Mouse (Mus musculus): ENCODE measurements around the gene Zscan5b.
"Not testable (repeated sequence)": the region's sequence is repeated elsewhere in the genome, so short reads cannot be mapped to it uniquely, and the experiment has no call there.

The Zscan5b gene

DNA sequence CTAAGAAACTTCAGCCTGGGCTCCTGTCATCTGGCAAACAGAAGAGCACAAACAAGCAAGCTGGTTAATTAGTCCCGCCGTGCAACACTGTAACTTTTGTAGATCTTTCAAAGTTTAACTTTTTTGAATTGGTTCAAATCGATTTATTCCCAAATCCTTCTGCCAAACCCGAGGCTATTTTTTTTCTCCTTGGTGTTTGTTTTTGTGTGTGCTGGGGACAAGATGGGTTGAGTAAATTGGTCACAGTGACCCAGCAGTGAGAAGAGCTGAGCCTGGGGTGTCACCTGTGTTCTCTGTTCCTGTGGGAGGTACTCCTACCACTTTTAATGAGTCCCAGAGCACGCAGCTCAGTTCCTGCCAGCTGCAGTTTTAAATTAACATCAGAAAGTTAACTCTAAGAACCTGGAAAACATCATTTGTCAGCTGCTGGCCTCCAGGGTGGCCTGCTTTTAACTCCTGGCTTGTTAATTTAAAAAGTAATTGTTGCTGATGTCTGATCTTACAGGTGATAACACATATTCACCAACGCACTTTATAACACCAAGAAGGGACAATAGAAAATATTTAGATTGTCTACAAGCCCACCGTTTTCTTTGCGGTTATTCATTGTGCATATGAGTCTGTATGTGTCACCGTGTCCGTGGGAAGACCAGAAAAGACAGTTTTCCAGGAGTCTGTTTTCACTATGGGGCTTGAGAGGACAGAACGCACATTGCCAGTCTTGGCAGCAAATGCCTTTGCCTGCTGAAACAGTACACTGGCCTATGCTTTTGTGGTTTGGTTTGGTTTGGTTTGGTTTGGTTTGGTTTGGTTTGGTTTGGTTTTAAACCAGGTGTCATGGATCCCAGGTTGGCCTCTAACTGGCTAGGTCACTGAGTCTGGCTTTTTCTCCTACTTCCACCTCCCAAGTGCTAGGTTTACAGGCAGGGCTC, 22.5 kb downstream of the Zscan5b start:
- no peak for DNase-seq (ENCODE audit: low read depth, low spot score)

DNA sequence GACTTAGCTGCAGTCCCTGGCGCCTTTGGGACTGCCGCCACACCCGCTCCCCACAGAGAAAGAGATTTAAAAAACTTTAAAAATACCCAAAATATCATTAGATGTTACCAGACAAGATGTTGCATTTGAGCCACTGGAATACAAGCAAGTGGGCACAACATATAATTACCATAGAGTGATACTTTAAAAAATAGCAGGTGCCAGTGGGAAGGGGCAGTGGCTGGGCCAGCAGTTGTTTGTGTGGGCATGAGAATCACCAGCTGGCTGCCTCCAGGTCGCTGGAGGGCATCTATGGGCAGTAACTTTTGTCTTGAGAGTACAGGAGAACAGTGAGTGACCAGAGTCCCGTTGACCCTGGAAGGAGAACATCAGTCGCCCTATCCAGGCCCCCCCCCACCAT, 30.3 kb downstream of the Zscan5b start, which contains the start of gene Epp13:
Epp13 (plus strand) TSS at position 301 of the 400 bp plus-strand sequence.
- no peak for DNase-seq (ENCODE audit: low read depth, low spot score)

DNA sequence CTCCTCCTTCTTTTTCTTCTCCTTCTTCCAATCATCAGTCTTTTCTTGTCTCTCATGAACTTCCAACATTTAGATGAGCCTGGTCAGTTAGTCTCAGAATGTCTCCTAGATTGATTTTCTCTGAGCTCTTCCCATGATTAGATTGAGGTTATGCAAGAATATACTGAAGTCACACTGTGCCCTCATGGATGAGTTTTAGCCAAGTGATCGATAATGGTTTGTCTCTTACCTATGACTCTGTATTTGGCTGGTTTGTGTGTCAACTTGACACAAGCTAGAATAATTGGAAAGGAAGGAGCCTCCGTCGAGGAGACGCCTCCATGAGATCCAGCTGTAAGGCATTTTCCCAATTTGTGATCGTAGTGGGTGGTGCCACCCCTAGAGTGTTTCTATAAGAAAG, 32.4 kb downstream of the Zscan5b start:
- no peak for DNase-seq (ENCODE audit: low read depth, low spot score)

DNA sequence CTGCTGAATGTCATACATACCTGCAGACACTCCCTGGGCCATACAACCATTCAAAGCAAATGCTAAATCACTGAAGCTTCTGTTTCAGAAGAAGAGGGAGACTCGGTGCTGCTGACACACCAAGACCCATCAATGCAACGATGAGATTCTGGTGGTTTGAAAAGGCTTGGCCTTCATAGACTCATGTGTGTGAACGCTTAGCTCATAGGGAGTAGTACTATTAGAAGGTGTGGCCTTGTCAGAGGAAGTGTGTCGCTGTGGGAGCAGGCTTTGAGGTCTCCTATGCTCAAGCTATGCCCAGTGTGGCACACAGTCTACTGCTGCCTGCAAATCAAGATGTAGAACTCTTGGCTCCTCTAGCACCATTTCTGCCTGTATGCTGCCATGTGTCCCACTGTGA, 35.3 kb downstream of the Zscan5b start:
- no peak for DNase-seq (ENCODE audit: low read depth, low spot score)

DNA sequence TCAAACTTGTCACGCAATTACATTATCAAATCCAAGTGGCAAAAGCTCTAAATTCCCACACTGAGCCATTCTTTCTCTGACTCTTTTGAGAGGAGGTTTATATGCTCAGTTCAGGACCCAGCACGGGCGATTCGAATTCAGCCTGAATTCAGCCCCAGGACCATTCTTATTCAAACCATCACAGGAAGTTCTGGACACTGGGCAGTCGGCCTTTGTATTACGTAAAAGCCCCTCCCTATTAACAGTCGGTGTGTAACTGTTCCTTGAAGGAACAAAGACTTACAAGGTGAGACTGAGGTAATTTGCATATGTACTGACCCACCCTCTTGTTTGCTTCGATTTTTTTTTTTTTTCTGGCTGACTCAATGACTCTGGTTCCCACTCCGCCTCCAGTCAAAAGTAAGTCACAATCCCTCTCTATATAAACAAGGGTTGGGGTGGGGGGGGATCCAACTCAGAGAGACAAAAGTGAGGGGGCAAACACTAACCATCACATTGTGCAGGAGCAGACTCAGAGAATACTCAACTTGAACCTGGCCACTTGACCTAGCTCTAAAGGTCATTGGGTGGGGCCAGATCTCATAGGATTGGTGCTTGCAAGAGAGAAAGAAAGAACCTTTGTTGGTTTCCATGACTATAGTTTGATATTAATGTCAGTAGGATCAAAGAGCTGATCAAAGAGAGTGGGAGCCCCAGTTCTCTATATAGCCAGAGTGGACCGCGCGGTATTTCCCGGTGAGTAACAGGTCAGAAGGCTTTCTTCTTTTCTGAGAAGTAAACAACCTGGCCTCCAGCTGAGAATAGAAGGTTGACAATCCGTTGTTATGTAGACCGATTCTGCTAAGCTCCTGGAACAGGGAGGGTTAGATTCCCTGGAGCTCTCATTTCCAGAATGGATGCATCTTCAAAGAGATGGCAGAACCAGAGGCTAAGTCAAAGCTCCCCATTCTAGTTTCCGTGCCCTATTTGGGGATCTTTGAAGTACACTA, 36.4 kb downstream of the Zscan5b start:
- DNase-seq (ENCODE audit: low read depth, low spot score): no peak

DNA sequence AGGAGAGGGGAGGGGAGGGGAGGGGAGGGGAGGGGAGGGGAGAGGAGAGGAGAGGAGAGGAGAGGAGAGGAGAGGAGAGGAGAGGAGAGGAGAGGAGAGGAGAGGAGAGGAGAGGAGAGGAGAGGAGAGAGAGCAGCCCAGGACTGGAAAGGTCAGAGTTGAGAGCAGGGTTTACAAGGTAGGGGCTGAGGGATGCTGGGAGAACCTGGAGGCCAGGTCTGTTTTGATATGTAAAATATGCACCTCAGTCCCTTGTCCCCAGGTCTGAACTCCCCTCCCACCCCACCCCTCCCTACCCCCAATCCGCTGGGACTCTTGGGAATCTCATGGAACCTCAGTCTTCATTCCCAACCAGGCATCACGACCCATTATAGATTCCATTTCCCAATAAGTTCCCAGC, 37.9 kb downstream of the Zscan5b start:
- not testable (repeated sequence) for DNase-seq (ENCODE audit: low read depth, low spot score)

DNA sequence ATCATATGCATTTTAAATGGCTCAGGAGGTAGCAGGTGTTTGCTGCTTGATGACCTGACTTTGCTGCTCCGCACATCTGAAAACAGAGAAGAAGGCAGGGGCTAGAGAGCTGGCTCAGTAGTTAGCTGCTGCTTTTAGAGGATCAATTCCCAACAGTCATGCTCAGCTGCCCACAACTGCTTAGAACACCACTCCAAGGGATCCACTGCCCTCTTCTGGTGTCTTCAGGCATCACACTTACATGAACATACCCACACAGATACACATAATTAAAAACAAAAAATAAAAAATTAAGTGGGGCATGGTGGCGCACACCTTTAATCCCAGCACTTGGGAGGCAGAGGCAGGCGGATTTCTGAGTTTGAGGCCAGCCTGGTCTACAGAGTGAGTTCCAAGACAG, 40.0 kb downstream of the Zscan5b start:
- DNase-seq (ENCODE audit: low read depth, low spot score): no peak

DNA sequence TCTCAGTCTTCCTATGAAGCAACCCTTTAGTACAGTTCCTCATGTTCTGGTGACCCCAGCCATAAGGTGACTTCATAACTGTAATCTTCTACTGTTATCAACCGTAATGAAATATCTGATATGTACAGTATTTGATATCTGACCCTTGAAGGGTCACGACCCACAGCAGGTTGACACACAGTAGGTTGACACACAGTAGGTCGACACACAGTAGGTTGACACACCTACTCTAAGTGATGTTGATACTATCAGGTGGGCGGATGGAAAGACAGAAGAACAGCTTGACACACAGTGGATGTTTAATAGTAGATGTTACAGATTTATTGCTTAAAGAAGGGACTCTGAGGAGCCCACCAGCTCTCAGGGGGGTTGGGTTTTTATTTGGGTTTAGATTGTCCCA, 40.9 kb downstream of the Zscan5b start:
- no peak for DNase-seq (ENCODE audit: low read depth, low spot score)

DNA sequence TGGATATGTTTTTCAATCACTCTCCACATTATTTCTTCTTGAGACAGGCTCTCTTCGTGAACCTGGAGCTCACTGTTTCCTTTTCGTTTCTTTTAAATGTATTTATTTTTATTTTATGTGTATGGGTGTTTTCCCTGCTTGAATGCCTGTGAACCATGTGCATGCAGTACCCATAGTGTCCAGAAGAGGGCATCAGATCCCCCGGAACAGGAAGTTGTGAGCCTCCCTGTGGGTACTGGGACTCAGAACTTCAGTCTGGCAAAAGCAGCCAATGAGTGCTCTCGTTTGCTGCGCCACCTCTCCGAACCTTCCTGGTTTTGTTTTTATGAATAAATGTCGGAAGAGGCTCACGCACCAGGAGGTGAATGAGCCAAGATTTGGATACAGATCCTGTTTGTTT, 43.6 kb downstream of the Zscan5b start:
- DNase-seq (ENCODE audit: low read depth, low spot score): peak; percentile 74

DNA sequence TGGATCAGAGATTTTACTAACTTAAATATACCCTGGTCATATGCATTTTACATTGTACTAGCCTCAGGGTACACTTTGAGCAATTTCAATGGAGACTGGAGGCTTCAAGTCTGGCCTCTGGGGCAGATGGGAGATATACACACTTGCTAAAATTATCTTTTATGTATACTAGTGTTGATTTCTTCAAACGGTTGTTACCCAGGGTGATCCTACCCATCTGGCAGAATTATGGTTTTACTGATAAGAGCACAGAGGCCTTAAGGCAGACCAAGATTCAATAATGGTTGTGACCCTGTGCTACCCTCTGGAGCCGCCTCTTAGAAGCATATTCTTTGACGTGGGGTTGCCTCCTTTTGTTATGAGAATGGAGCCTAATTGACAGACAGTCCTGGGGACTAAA, 55.8 kb downstream of the Zscan5b start:
- no peak for DNase-seq (ENCODE audit: low read depth, low spot score)

DNA sequence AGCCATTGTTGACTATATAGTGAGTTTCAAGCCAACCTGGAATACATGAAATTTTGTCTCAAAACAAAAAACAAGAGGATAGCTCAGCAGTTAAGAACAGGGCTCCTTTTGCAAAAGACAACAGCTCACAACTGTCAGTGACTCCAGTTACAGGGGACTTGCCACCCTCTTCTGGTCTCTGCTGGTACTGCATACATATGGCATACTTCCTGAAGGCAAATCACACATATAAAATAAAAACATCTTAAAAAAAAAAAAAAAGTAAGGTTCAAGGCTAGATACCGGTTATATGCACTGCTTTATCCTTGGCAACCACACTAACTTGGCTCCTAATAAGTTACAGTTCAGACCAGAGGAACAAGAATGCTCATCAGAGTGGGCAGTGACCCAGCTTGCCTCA, 60.7 kb downstream of the Zscan5b start:
- DNase-seq (ENCODE audit: low read depth, low spot score): peak; percentile 94

DNA sequence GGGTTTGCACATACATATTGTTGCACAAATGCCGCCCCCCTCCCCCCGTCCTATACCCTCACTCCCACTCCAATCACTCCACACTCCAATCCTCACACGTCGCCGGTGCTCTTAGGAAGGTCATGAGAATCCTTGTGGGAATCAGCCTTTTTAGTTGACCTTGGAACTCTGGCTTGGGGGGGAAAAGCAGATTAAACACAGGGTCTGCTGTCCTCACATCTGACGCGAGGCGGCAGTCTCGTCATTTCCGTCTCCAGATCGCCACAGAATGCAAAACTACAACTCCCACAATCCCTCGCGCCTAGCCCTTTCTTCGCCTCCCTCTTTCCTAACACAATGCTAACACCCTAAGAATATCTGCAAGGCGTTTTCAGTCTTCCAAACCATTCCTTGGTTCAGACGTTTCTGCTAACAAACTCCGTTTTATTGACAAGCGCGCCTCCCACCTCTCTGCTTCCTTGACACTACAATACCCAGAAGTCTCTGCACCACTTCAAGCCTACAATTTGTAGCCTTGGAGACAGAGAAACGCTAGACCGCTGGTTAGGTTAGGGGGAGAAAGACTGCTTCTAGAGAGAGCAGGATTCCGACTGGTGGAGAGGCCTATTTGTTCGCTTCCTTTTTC, 61.5 kb downstream of the Zscan5b start:
- DNase-seq (ENCODE audit: low read depth, low spot score): peak; percentile 91

DNA sequence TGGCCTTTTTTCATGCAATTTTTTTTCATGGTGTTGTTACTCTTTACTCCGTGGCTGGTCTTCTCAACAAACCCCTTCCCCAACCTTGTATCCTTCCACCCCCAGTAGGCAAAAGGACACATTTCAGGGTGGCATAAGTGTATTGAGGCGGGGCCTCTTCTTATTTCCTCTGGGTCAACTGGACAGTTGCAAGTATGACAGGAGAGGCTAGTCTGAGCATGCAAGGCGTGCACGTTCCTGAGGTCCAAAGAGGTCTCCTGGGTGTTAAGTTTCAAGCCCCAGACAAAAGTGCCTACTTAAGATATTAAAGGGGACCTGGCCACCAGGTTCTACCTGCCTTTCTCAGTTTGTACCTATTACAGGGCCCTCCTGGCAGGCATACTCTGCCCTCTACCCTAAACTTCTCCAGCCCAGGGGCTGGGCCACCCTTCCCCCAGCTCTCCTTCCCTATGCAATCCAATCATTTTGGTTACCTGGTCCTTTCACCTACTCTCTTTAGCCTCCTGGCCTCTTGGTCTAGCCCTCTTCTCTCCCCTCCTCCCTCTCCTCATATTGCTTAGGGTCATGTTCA, 62.4 kb downstream of the Zscan5b start:
- no peak for DNase-seq (ENCODE audit: low read depth, low spot score)

DNA sequence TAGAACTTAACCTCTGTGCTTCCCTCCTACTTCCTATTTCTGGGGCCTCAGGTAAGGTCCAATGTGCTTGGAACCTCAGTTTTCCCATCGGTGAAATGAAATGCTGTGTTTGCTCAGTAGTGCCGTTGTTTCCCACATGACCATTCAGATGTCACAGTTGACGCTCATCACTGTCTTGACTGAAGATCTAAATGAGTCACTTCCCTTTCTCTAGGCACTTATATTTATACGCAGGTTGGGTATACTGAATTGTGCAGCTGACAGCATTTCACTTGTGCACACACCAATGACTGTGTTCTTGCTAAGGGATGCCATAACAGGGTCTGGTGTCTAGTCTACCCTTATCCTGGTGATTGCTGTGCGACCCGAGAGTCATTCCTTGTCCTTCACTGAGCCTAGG, 63.3 kb downstream of the Zscan5b start:
- peak; percentile 43 for DNase-seq (ENCODE audit: low read depth, low spot score)

DNA sequence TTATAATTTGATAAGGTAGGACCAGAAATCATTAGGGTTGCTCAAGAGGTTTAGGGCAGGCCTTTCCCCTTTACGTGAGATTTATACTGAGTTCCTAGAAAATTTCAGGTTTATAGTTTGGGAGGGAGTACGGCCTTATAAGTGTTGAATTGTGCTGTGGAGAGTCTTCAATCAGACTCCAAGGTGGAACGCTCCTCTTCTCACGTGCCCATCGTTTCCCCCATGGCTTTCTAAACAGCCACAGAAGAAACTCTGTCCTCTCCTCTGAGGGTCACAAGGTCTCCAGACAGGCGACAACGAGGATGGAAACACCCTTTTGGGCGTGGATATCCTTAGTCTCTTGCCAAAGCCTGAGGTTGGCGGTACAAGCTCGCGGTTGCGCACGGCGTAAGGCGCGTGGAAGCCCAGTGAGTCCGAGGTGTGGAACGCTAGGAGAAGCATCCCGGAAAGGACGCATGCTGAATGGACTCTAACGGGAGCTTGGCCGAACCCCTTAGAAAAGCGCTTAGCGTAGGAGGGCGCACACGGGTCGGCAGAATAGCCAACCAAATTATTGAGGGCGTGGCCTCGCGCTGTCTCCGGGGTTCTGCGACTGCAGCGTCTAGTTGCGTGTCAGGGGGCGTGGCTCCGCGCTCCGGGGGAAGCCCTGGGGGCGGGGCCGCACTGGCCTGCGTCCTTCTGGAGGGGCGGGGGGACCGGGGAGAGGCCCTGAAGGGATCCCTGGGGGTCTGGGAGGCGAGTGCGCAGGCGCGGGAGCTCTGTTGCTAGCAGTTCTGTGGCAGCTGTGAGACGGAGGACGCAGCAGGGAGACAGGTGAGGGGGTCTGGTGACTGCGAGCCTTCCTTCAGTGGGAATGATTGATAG, 64.0 kb downstream of the Zscan5b start, which contains the start of gene Zfp667:
Zfp667 (plus strand) TSS at position 738 of the 864 bp plus-strand sequence.
- DNase-seq (ENCODE audit: low read depth, low spot score): peak; percentile 99

DNA sequence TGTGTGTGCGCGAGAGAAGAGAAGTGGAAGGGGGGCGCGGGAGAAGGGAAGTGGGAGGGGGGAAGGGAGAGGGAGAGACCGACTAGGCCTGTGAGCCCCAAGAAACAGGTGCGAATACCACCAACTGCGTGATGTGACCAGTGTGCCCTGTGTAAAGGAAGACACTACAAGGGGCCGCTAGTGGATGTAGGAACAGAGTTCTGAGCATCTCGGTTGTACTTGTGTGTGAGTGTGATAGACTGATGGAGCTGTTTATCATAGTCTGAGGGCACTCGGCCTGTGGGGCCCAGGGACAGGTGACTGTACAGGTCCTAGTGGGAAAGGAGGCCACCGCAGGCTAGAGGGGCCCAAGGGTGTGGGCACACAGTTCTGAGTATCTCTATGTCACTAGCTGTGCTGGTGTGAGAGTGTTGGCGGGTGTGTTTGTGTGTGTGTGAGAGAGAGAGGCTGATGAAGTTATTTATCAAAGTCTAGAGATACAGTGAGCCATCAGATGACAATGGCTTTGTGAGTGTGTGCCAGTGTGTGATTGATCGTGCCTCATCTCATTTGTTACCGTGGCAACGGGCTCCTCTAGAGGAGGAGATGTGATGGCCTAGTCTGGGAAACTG, 64.9 kb downstream of the Zscan5b start:
- peak; percentile 38 for DNase-seq (ENCODE audit: low read depth, low spot score)
